Mouse (Mus musculus): ENCODE data around the gene Efl1. TPM values are rescaled to one million over a fixed set of nuclear protein-coding genes. Genes with fewer than 3 reads are reported as not detected.

The Efl1 gene
- polyA plus RNA-seq, 1 experiment from 2014 or later, result 19.2 TPM

DNA sequence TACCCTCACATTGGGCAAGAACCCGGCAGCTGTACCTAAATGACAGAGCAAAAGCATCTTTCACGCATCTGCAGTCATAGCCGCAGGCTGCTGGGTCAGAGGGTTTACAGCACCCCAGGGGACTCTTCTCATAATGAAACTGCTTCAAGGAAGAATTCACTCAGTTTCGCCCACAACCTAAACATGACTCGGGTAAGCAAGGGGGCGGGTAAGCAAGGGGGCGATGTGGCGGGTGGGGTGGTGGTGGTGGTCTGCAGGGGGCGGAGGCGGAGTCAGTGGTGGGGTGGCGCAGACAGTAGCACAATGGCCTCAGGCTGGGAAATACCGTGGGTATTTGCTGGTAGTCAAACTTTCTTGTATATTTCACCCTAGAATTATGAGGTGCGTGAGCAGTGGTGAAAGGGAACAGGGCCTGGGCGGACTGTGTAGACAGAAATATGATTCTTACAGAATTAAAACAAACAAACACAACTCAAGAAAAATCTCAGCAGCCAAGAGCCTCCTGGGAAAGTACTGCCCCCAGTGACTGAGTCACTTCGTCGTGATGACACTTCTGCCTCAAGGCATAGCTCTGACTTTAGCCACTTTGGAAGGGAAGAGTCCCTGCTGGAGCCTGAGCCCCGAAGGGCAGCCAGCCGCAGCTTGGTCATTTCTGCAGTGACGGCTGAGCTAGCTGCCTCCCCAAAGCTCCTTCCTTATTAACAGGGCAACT, 162.9 kb downstream of the Efl1 start:
- no peak overlapping the region for H3K27ac ChIP-seq (ENCODE audit: low read length)

DNA sequence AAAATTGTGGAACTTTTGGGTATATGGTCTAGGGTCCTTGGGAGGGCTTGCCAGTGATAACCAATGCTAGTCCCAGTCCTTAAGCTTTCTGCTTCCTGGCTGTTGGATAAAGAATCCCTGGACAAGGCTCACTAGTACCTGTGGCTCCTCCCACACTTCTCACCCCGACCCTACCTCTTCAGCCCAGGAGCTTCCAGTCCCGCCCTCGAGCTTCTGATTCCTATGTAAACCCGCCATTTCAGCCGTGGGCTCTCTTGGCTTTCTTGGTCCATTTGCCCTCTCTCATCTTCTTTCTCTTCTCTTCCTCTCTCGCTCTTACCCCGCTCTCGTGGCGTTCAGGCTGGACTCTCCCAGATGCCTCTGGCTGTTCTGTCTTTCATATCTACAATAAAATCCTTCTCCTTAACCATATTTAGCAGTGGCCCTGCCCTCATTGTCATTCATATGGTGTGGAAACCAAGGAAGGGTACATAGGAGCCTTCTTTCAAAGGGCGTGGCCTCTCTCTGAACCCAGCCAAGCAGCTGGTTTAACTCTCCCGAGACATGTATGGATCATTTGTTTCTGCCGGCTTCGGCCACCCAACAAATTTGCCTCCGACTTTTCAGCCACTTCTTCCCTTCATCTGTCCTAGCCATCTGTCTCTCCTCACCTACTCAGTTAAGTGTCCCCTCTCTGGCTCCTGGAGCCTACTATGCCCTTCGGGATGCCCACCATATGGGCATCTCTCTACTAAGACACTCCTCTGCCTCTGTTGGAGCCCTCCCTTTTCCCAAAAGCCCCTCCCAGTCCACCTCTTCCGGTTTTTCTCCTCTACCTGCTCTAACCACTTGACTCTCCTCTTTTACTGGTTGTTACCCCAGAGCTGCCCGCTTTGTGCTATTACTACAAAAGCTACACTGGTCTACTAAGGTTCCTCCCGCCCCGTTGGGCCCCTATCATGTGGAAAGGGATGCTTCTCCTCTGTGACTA, 164.1 kb downstream of the Efl1 start:
- H3K27me3 ChIP-seq (replicated peaks; ENCODE audit: control insufficient read depth, insufficient read depth, low read length), result no peaks in the 10 kb centered on the region
- WGBS, result 92% methylated on average over 19 of the region's 19 CpGs
- H3K27ac ChIP-seq (ENCODE audit: low read length), result no peak overlapping the region
- H3K4me1 ChIP-seq (replicated peaks; ENCODE audit: control insufficient read depth, insufficient read depth, low read length), result peaks cover 2% of the 10 kb centered on the region; the same call in 1 of the 2 replicates
- no peaks in the 10 kb centered on the region for H3K36me3 ChIP-seq (ENCODE audit: control insufficient read depth, insufficient read depth)
- no peak overlapping the region for H3K4me3 ChIP-seq (replicated peaks; ENCODE audit: low read length)
- no peak overlapping the region for H3K4me2 ChIP-seq (ENCODE audit: low read length)
- H3K9me3 ChIP-seq (ENCODE audit: control insufficient read depth, low read length), result no peaks in the 10 kb centered on the region
- ATAC-seq, result no peak
- no peak overlapping the region for H3K9ac ChIP-seq (replicated peaks; ENCODE audit: low read depth, low read length)

More for the DNA sequence above, 162.9 kb downstream of the Efl1 start:
- H3K9ac ChIP-seq (replicated peaks; ENCODE audit: low read depth, low read length), result no peak overlapping the region
- no peaks in the 10 kb centered on the region for H3K27me3 ChIP-seq (replicated peaks; ENCODE audit: control insufficient read depth, insufficient read depth, low read length)
- no peak overlapping the region for H3K4me3 ChIP-seq (replicated peaks; ENCODE audit: low read length)
- peaks cover 2% of the 10 kb centered on the region; the same call in 1 of the 2 replicates for H3K4me1 ChIP-seq (replicated peaks; ENCODE audit: control insufficient read depth, insufficient read depth, low read length)
- 21% methylated on average over 19 of the region's 19 CpGs for WGBS
- H3K36me3 ChIP-seq (ENCODE audit: control insufficient read depth, insufficient read depth), result no peaks in the 10 kb centered on the region
- no peaks in the 10 kb centered on the region for H3K9me3 ChIP-seq (ENCODE audit: control insufficient read depth, low read length)
- H3K4me2 ChIP-seq (ENCODE audit: low read length), result peak overlapping the region; percentile 5; the same call in 1 of the 2 replicates
- peak; percentile 23; the same call in 1 of the 2 replicates for ATAC-seq

DNA sequence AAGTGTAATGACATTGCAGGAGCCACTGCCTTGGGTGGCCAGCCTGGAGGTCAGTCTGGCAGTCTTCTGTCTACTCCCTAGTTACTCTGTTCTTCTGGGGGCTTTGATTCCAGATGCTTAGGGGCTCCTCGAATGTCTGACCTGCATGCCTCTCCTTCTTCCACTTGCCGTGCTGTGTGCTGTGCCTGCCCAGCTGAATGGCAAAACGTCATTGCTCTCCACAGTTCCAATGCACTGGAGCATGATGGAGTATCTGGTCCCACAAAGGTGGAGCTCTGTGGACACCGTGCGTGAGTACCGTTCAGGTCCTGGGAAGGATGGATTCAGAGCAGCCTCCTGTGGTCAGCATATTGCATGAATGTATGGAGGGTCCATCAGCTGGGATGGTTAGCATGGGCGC, 171.1 kb downstream of the Efl1 start:
- no peak overlapping the region for H3K4me2 ChIP-seq (ENCODE audit: low read length)
- WGBS, result 91% methylated on average over 7 of the region's 7 CpGs
- no peak overlapping the region for H3K9ac ChIP-seq (replicated peaks; ENCODE audit: low read depth, low read length)
- H3K27me3 ChIP-seq (replicated peaks; ENCODE audit: control insufficient read depth, insufficient read depth, low read length), result no peaks in the 10 kb centered on the region
- H3K36me3 ChIP-seq (ENCODE audit: control insufficient read depth, insufficient read depth), result no peaks in the 10 kb centered on the region
- H3K4me1 ChIP-seq (replicated peaks; ENCODE audit: control insufficient read depth, insufficient read depth, low read length), result no peaks in the 10 kb centered on the region
- H3K9me3 ChIP-seq (ENCODE audit: control insufficient read depth, low read length), result no peaks in the 10 kb centered on the region
- no peak overlapping the region for H3K4me3 ChIP-seq (replicated peaks; ENCODE audit: low read length)
- ATAC-seq, result no peak
- H3K27ac ChIP-seq (ENCODE audit: low read length), result no peak overlapping the region

DNA sequence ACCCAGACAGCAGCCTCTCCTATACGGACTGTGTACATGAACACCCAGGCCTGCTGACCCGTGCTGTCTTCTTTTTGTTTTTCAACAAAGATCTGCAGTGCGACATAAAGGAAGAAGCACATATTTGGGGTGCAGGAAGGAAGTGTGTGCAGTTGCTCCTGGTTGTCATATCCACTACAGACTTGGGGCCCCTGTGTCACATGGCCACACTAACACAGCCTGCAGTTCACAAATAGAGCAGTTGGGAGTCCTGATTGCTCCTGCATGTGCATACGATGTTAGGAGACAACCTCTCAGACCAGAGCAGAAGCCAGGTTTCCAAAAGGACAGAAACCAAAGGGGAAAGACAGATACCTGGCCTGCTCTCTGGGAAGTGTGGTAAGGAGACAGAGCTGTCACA, 172.2 kb downstream of the Efl1 start:
- Histone ChIP-seq H3K4me2 (ENCODE audit: low read length) (no peak overlapping the region), H3K4me1 (replicated peaks; ENCODE audit: control insufficient read depth, insufficient read depth, low read length) (no peaks in the 10 kb centered on the region), H3K9me3 (ENCODE audit: control insufficient read depth, low read length) (no peaks in the 10 kb centered on the region), H3K27me3 (replicated peaks; ENCODE audit: control insufficient read depth, insufficient read depth, low read length) (no peaks in the 10 kb centered on the region), H3K4me3 (replicated peaks; ENCODE audit: low read length) (no peak overlapping the region), H3K27ac (ENCODE audit: low read length) (no peak overlapping the region), H3K36me3 (ENCODE audit: control insufficient read depth, insufficient read depth) (no peaks in the 10 kb centered on the region), H3K9ac (replicated peaks; ENCODE audit: low read depth, low read length) (no peak overlapping the region)
- WGBS, result 72% methylated on average over 4 of the region's 4 CpGs
- no peak for ATAC-seq

DNA sequence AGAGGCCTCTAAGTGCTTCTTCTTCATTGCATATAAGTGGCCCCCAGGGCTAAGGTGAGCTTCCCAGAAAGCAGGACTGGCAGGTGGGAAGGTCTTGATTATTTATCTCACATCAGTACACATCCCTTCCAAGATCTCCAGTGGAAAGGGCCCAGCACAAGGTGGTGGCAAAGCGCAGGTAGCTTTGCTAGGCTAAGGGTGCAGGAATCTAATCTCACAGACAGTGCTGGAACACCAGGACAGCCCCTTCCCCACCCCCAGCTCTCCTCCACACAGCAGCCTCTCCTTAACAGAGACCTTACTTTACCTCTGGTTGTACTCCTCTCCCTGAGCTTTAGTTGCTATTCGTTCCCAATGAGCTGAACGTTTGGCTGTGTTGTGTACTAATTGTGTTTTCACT, 173.1 kb downstream of the Efl1 start:
- Histone ChIP-seq H3K9ac (replicated peaks; ENCODE audit: low read depth, low read length) (no peak overlapping the region), H3K36me3 (ENCODE audit: control insufficient read depth, insufficient read depth) (no peaks in the 10 kb centered on the region), H3K27me3 (replicated peaks; ENCODE audit: control insufficient read depth, insufficient read depth, low read length) (no peaks in the 10 kb centered on the region), H3K4me1 (replicated peaks; ENCODE audit: control insufficient read depth, insufficient read depth, low read length) (no peaks in the 10 kb centered on the region), H3K4me3 (replicated peaks; ENCODE audit: low read length) (no peak overlapping the region), H3K27ac (ENCODE audit: low read length) (no peak overlapping the region), H3K4me2 (ENCODE audit: low read length) (no peak overlapping the region), H3K9me3 (ENCODE audit: control insufficient read depth, low read length) (no peaks in the 10 kb centered on the region)
- no peak for ATAC-seq
- whole genome bisulfite sequencing, result 52% methylated on average over 3 of the region's 3 CpGs

DNA sequence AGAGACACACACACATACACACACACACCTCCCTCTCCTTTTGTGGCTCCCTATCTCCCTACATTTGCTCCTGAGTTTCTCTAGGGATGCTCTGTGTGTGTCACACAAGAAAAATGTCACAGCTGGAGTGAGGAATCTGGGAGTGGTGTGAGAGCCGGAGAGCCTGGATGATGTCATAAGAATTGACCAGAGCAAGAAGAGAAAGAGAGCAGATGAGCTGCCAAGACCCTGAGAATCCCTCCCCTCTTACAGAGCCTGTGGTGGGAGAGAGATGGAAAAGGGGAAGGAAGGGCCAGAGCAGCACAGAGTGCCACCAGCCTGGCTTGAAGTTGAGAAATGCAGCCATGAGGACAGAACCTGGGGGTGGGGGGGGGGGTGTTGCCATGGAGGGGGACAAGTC, 174.1 kb downstream of the Efl1 start:
- no peak for ATAC-seq
- Histone ChIP-seq H3K4me2 (ENCODE audit: low read length) (no peak overlapping the region), H3K4me1 (replicated peaks; ENCODE audit: control insufficient read depth, insufficient read depth, low read length) (no peaks in the 10 kb centered on the region), H3K9me3 (ENCODE audit: control insufficient read depth, low read length) (no peaks in the 10 kb centered on the region), H3K4me3 (replicated peaks; ENCODE audit: low read length) (no peak overlapping the region), H3K27ac (ENCODE audit: low read length) (no peak overlapping the region), H3K36me3 (ENCODE audit: control insufficient read depth, insufficient read depth) (no peaks in the 10 kb centered on the region), H3K9ac (replicated peaks; ENCODE audit: low read depth, low read length) (no peak overlapping the region), H3K27me3 (replicated peaks; ENCODE audit: control insufficient read depth, insufficient read depth, low read length) (no peaks in the 10 kb centered on the region)
- WGBS, result 58% methylated on average over 1 of the region's 1 CpGs

Other genes starting within 250 kb of the Efl1 start
- gene Saxo2, start 86 bp upstream of the Efl1 start, polyA plus RNA-seq (2015; fragmentation: Nextera tagmentation; extraction: Ambion mirVana), result 14.5 and 18.8 TPM in 2 replicates
- 41.7 and 52.7 TPM in 2 replicates for gene Mex3b, start 218.7 kb downstream of the Efl1 start, polyA plus RNA-seq (2015; fragmentation: Nextera tagmentation; extraction: Ambion mirVana)